Mouse (Mus musculus): Measurements from ENCODE around the gene Nedd9.

The Nedd9 gene

DNA sequence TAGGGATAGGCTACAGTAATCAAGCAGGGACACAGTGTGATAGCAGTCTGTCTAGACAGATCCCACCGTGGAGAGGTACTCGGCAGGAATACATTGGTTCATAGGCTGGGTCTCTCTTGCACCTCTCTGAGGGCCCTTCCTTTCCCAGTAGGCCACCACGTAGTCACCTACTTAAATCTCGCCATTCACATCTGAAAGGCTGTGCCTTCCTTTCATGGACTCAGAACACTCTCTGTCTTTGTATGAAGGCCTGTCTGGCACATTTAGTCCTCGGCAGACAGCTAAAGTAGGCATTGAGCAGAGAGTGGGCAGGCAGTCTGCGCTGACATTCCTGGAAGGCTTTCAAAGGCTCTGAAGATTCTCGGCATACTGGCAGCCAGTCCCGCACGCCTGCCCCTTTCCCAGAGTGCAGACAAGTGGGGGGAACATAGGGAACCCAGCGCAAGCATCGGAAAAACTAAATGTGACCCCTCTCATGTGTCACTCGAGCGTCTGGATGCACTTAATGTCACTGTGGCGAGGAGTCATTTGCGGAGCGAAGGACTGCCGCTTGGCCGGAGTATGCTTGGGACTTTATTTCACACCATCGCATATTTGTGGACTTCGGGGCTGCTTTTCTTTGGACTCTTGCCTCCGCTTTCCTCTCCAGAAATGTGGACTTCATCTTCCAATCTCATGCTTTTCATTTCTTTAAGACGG is 147.4 kb downstream of the Nedd9 start:
- peak; percentile 35 for DNase-seq

GRCm38 (mm10) chr13:41339195-41339594 is 148.0 kb downstream of the Nedd9 start:
- no peak for DNase-seq

- DNase-seq, result no peak
These were observed 149.8 kb downstream of the Nedd9 start for GRCm38 (mm10) chr13:41337407-41337806.

DNA sequence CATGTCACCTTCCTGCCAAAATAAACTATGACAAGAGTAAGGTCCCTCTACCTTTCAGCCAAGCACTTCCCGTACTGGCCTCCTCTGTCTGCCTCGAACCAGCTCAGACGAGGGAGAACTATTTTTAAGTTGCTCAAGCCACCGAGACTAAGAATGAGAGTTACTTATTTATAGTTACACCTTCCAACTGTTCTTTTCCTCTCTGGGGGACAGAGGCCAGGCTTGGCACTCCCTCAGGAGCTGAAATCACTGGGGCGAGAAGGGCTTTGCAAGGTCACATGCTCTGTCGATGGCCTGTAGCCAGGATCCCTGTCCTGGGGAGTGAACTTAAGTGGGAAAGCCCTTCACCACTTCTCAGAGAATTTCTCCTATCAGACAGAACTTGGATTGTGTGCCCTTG is 150.9 kb downstream of the Nedd9 start:
- DNase-seq, result no peak

DNA sequence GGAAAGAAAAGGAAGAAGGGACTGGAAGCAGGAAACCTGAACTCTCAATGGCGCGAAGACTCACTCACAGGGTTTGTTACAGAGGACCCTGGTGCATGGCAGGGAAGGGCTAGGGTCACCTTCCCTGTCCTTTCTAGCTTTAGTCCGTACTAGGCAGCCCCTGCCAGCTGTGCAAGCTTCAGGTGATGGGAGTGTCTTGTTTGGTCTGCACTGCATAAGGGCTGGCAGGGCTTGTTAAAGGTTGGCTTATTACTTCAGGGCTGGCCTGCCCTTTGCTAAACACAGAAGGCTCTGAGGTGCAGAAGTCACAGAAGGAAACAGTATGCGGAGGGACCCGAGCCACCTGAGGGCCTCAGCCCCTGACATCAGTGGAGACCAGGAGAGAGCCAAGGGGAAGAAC is 151.4 kb downstream of the Nedd9 start:
- no peak for DNase-seq

- DNase-seq, result no peak
These were observed 152.5 kb downstream of the Nedd9 start for GRCm38 (mm10) chr13:41334641-41335000.

GRCm38 (mm10) chr13:41333889-41334640 is 153.1 kb downstream of the Nedd9 start:
- no peak for DNase-seq

GRCm38 (mm10) chr13:41331671-41332340 is 155.4 kb downstream of the Nedd9 start:
- no peak for DNase-seq

- no peak for DNase-seq
These were observed 156.4 kb downstream of the Nedd9 start for GRCm38 (mm10) chr13:41330589-41331345.

- DNase-seq, result no peak
These were observed 157.1 kb downstream of the Nedd9 start for GRCm38 (mm10) chr13:41330051-41330450.

- peak; percentile 24 for DNase-seq
These were observed 158.7 kb downstream of the Nedd9 start for GRCm38 (mm10) chr13:41328481-41328880.

- no peak for DNase-seq
These were observed 159.6 kb downstream of the Nedd9 start for GRCm38 (mm10) chr13:41327546-41327945.

DNA sequence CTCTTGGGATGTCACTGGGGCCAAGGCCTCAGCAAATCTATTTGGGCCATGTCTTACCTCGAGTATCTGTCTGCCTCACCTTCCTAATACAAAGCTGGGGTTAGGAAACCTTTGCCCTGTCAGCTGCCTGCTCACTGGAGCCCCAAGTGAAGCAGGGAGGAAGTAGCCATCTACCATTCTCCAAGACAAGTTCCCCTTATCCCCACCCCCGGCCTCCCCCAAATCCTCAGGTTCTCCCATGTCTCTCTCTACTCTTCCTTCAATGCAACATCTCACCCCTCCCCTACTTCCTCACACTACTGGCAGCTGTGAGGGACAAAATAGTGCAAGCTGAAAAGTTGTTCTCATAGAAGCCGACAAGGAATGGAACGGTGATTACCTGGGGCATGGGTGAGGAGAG is 161.0 kb downstream of the Nedd9 start:
- DNase-seq, result no peak

- no peak for DNase-seq
These were observed 161.8 kb downstream of the Nedd9 start for GRCm38 (mm10) chr13:41325346-41325745.

GRCm38 (mm10) chr13:41324631-41325030 is 162.5 kb downstream of the Nedd9 start:
- DNase-seq, result no peak

GRCm38 (mm10) chr13:41321433-41321832 is 165.7 kb downstream of the Nedd9 start:
- DNase-seq, result no peak

DNA sequence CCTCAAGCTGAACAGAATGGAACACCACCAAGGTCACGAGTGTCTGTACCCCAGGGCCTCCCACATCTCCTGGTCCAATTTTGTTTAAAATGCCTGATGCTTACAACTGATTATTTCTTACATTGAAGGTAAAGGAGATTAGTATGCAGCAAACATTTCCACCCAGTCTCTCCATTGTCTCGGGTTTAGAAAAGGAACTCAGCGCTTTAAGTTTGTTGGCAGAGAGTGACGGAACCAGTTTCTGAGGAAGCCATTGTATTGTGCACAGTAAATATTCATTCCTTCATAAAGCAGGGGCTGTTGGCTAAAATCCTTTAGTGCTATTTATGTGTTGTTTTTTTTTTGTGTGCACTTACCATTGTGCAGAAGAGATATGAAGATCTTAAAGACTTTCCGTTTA is 166.4 kb downstream of the Nedd9 start:
- DNase-seq, result no peak

DNA sequence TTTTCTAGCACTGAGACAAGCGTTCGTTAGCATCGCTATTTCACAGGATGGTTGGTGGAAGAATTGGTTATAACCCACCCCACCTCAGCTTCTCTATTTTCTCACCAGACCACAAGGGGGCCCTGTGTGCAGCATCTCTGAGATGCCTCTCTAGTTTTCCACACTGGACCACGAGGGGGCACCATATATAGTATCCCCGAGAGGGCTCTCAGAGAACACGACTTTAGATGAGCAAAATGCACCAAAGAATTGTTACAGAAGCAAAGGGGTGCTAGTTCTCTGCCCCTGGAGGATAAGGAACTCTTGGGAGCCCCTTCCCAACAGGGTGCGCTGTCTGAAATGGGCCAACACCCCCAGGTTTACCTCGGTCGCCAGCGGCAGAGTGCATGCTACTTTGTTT is 184.4 kb downstream of the Nedd9 start:
- DNase-seq, result peak; percentile 82

DNA sequence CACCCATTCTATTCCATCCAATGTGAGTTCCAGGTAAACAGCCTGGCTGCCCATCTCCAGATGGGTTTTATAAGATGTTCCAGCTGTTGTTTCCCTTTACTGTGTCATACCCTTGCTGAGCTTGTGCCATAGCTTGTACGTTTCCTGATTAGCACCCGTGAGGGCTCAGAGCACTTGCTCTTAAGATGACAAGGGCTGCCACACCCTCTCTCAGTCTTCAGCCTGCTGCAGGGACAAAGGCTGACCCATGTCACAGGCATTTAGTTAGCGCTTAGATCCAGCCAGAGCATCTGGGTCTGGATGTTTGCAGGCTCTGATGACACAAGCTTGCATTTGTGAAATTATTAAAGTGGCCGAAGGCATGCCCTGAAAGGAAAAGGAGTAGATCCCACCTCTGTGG is 187.1 kb downstream of the Nedd9 start:
- no peak for DNase-seq

DNA sequence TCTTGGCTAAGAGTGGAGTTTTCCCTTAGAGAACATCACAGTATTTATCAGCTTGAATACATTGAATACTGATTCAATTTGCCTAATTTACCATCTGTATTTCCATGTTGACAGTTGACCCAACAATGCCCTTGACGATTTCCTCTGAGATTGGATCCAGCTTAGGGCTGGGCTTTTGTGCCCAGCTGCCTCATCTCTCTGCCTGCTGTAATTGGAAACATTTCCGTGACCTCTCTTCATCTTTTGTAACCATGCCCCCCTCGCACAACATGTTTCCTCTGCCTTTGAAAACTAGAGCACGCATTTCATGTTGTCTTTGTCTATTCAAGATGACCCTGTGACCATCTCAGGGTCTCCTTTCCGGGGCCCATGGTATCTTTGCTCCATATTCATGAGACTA is 188.2 kb downstream of the Nedd9 start:
- peak; percentile 67 for DNase-seq

GRCm38 (mm10) chr13:41298533-41298932 is 188.6 kb downstream of the Nedd9 start:
- peak; percentile 16 for DNase-seq

- peak; percentile 48 for DNase-seq
These were observed 190.8 kb downstream of the Nedd9 start for GRCm38 (mm10) chr13:41296396-41296795.

GRCm38 (mm10) chr13:41295886-41296285 is 191.3 kb downstream of the Nedd9 start:
- DNase-seq, result no peak

Data from embryo, embryonic 11 days (tissue).